Mouse (Mus musculus): ENCODE measurements at regions not wholly inside any gene's neighbourhood (a gene's known extent, or its start where the extent isn't known, plus 50 kb on each side); places are given as distances from the start of the nearest gene placed in this dataset.
"Not testable (repeated sequence)": the region's sequence is repeated elsewhere in the genome, so short reads cannot be mapped to it uniquely, and the experiment has no call there.

GRCm38 (mm10) chr13:52198649-52199348 lies 332.3 kb downstream of the Diras2 start:
- DNase-seq (ENCODE audit: low spot score), result no peak

GRCm38 (mm10) chr13:52202372-52202771 lies 328.7 kb downstream of the Diras2 start:
- no peak for DNase-seq (ENCODE audit: low spot score)

GRCm38 (mm10) chr13:52205951-52206350 lies 325.1 kb downstream of the Diras2 start:
- DNase-seq (ENCODE audit: low spot score), result no peak

GRCm38 (mm10) chr13:52216343-52216742 lies 314.7 kb downstream of the Diras2 start:
- no peak for DNase-seq (ENCODE audit: low spot score)

- no peak for DNase-seq (ENCODE audit: low spot score)
Observed at GRCm38 (mm10) chr13:52217066-52217465, 314.0 kb downstream of the Diras2 start.

- no peak for DNase-seq (ENCODE audit: low spot score)
Observed at GRCm38 (mm10) chr13:52217741-52218140, 313.3 kb downstream of the Diras2 start.

- no peak for DNase-seq (ENCODE audit: low spot score)
Observed at GRCm38 (mm10) chr13:52222315-52223097, 308.6 kb downstream of the Diras2 start.

- no peak for DNase-seq (ENCODE audit: low spot score)
Observed at GRCm38 (mm10) chr13:52223098-52223962, 307.7 kb downstream of the Diras2 start.

- DNase-seq (ENCODE audit: low spot score), result no peak
Observed at GRCm38 (mm10) chr13:52233971-52234370, 297.1 kb downstream of the Diras2 start.

- no peak for DNase-seq (ENCODE audit: low spot score)
Observed at GRCm38 (mm10) chr13:52236105-52236504, 295.0 kb downstream of the Diras2 start.

GRCm38 (mm10) chr13:52239563-52239962 lies 291.5 kb downstream of the Diras2 start:
- DNase-seq (ENCODE audit: low spot score), result no peak

- no peak for DNase-seq (ENCODE audit: low spot score)
Observed at GRCm38 (mm10) chr13:52241761-52242160, 289.3 kb downstream of the Diras2 start.

- no peak for DNase-seq (ENCODE audit: low spot score)
Observed at GRCm38 (mm10) chr13:52249492-52249891, 281.6 kb downstream of the Diras2 start.

GRCm38 (mm10) chr13:52250371-52250770 lies 280.7 kb downstream of the Diras2 start:
- no peak for DNase-seq (ENCODE audit: low spot score)

- no peak for DNase-seq (ENCODE audit: low spot score)
Observed at GRCm38 (mm10) chr13:52252303-52252702, 278.8 kb downstream of the Diras2 start.

- not testable (repeated sequence) for DNase-seq (ENCODE audit: low spot score)
Observed at GRCm38 (mm10) chr13:52252726-52253125, 278.4 kb downstream of the Diras2 start.

- DNase-seq (ENCODE audit: low spot score), result no peak
Observed at GRCm38 (mm10) chr13:52253138-52253537, 277.9 kb downstream of the Diras2 start.

- no peak for DNase-seq (ENCODE audit: low spot score)
Observed at GRCm38 (mm10) chr13:52254185-52254584, 276.9 kb downstream of the Diras2 start.

- DNase-seq (ENCODE audit: low spot score), result no peak
Observed at GRCm38 (mm10) chr13:52255697-52256096, 275.4 kb downstream of the Diras2 start.

GRCm38 (mm10) chr13:52258373-52258772 lies 272.7 kb downstream of the Diras2 start:
- no peak for DNase-seq (ENCODE audit: low spot score)

GRCm38 (mm10) chr13:52262949-52263550 lies 268.0 kb downstream of the Diras2 start:
- DNase-seq (ENCODE audit: low spot score), result no peak

GRCm38 (mm10) chr13:52268279-52268678 lies 262.8 kb downstream of the Diras2 start:
- no peak for DNase-seq (ENCODE audit: low spot score)
